Mouse (Mus musculus): ENCODE data around the gene Lefty1.
A peak's percentile ranks its signal among the peaks of the same experiment; 100 is the strongest.
"Not testable (repeated sequence)": the region's sequence is repeated elsewhere in the genome, so short reads cannot be mapped to it uniquely, and the experiment has no call there.

Lefty1 gene

DNA sequence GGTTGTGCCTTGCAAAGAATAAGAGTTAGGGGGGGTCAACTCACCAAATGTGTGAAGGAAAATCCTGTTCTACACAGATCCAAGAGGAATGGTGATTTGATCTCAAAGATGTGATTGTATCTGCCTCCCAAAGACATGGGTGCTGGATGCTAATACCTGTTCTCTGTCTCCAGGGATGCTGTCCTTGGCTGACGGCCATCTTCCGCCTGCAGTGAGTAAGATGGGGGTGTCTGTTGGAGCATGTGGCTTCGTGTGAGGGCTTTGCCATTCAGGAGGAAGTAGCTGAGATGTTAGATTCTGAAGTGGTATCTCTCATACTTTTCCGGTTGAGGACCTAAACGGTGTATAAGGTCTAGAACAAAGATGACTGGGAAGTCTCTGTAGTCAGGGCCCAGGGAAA, 18.0 kb downstream of the Lefty1 start:
- DNase-seq (ENCODE audit: low spot score in 2 of 2): no peak

DNA sequence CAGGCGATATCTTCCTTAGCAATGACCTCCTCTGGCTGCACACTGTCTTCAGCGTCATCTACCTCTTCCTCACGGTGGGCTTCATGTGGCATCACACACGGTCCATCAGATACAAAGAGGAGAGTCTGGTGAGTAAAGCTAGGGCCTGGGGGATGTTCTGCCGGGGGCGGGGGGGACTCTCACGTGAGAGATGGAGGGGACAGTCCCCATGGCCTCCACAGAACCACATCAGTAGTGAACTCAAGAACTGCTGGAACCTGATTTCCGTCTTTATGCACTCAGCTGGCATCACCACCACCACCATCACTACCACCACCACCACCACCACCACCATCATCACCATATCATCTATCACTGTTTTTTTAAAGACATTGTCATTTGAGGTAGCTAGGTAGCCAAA, 21.6 kb downstream of the Lefty1 start:
- DNase-seq (ENCODE audit: low spot score in 2 of 2): no peak

DNA sequence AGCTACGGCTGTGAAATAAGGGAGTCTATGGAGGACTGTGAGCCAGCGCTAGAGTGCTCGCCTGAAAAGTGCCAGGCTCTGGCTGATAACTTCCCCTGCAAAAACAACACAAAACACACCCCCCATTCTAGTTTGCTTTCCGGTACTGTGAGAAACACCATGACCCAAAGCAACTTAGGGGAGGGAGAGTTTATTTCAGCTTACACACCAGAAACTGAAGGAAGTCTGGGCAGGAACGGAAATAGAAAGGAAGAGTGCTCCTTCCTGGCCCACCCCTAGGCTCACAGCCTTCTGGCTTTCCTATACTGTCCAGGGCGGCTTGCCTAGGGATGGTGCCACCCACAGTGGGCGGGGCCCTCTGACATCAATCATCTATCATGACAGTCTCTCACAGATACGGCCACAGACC, 22.2 kb downstream of the Lefty1 start:
- no peak for DNase-seq (ENCODE audit: low spot score in 2 of 2)

DNA sequence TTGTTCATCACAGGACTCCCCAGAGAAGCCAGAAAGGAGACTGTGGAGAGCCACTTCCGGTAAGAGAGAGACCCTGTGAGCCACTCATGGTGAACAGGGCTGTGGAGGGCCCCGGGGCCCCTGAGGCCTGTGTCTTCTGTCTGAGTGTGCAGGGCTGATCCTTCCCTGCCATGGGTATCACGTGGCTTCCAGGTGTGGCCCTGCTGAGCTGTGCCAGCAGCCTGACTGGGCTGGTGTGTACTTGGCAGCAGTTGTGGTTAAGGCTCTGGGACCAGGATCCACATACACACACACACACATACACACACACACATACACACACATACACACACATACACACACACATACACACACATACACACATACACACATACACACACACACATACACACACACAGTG, 23.2 kb downstream of the Lefty1 start:
- no peak for DNase-seq (ENCODE audit: low spot score in 2 of 2)

DNA sequence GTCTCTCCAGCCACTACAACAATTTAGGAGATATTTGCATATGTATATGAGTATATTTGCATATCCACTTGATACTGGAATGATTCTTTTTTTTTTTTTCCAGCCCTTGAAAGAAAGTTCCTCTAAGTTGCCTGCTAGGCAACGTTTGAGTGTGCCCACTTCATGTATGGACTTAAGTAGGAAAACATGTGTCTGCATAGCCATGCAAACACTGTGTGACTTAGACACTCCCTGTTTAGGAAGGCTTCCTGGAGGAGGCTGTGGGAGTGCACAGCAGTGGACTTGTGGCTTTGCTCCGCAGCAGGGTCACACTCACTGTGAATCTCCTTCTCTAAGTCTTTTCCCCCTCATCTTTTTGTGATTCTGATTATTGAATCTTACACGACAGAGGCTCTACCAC, 24.0 kb downstream of the Lefty1 start:
- no peak for DNase-seq (ENCODE audit: low spot score in 2 of 2)

DNA sequence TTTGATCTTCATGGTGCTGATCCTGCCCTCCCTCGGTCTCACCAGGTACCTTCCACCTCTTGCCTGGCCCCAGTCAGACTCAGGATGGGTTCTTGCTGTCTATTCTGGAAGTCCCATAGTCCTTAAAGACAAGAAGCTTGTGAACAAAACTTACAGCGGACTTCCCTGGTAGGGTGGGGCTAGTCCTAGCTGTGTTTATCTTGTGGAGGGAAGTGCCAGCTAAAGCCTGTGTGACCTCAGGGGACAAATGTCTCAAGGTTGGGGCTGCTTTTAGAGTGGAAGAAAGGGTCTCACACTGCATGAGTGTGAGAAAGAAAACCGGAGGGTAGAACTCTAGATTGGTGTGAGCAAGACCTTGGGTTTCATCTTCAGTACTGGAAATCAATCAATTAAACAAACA, 31.0 kb downstream of the Lefty1 start:
- DNase-seq (ENCODE audit: low spot score in 2 of 2): no peak

DNA sequence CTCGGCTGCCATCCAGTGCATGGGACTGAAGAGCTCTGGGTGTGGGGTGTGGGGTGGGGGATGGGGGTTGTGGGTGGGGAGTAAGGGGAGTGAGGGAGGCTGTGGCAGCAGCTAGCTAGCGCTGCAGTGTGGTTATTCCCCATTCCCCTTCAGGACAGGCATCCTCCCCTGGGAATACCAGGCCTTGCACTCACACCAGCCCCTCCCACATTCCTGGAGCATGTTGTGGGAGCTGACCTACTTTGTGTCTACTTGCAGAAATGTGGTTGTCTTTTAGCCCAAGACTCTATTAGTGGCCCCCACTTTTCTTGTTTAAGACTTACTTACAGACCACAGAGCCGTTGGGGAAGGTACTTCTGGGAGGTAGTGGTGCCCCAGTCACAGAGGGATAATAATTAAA, 31.7 kb downstream of the Lefty1 start:
- no peak for DNase-seq (ENCODE audit: low spot score in 2 of 2)

DNA sequence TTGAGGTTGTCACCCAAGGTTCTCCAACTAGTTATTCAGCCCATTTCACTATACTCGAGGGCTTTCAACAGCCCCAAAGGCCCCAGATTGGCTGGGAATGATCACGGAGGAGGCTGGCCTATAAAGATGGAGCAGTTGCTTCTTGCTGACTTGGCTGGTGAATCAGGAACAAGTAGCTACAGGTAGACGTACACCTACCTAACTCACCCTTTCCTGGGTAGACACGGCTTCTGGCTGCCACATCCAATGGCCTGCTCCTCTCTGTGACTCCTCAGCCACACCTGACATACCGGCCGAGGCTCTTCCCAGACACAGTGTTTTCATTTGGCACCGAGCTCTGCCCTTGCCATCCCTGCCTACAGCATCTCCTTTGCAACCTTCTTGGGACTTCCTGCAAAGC, 32.4 kb downstream of the Lefty1 start:
- no peak for DNase-seq (ENCODE audit: low spot score in 2 of 2)

DNA sequence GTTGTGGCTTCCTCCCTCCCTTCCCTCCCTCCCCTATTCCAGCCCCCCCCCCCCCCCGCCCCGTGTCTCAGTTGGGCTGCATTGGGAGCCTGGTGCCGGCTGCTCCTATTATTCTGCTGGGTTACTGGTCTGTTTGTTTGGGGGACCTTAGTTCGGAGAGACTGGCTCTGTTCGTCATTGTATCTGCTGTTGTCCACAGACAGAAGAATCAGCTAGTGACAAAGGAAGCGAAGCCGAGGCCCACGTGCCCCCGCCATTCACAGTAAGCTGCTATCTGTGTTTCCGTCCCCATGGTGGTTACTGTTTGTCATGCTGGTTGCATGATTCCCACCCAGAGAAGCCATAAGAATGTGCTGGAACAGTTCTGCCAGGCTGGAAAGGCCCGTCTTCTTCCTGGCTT, 38.1 kb downstream of the Lefty1 start:
- DNase-seq (ENCODE audit: low spot score in 2 of 2): no peak

DNA sequence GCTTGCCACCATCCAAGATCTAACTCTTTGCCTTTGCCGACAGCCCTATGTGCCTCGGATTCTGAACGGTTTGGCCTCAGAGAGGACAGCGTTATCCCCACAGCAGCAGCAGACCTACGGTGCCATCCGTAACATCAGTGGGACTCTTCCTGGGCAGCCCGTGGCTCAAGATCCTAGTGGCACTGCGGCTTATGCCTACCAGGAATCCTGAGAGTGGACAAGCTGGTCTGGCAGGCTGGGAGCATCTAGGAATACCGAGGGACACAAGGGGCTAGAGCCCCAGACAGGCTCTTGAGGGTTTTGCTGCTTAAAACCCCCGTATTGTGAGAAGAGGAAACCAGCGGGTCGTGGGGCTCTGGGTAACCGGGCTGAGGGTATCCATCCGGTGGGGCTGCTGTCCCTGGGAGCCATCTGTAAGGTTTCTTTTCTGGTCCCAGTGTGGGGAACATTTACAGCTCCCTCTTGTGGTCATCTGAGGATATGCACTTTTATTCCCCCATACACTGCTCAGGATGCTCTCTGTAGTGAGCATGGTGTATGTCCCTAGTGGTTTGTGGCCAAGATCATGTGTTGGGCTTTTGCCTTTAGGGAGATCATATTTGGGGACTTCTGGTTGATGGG, 39.4 kb downstream of the Lefty1 start:
- DNase-seq (ENCODE audit: low spot score in 2 of 2): no peak

DNA sequence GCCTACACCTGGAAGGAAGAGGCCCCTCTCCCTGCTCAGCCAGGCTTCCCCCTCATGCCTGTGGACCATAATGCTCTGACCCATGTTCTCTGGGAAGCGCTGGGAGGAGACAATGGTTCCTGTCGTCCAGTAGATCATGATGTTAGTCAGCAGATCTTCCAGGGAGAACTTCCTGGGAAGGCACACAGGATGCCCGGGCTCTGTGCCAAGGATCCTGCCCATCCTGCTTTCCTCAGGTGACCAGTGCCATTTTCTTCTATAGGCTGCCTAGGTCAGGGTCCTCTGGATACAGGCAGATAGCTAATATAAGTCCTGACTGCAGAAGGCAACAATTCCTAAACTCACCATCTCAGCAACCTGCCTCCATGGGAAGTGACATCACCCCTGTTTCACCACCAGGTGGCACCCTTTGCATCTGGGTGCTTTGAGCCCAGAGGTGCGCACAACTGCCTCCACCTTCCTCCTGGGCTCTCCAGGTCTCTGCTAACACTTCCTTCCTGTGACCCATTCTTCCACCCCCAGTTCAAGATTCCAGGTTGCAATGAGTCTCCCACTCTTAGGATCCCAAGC, 41.4 kb downstream of the Lefty1 start:
- no peak for DNase-seq (ENCODE audit: low spot score in 2 of 2)

DNA sequence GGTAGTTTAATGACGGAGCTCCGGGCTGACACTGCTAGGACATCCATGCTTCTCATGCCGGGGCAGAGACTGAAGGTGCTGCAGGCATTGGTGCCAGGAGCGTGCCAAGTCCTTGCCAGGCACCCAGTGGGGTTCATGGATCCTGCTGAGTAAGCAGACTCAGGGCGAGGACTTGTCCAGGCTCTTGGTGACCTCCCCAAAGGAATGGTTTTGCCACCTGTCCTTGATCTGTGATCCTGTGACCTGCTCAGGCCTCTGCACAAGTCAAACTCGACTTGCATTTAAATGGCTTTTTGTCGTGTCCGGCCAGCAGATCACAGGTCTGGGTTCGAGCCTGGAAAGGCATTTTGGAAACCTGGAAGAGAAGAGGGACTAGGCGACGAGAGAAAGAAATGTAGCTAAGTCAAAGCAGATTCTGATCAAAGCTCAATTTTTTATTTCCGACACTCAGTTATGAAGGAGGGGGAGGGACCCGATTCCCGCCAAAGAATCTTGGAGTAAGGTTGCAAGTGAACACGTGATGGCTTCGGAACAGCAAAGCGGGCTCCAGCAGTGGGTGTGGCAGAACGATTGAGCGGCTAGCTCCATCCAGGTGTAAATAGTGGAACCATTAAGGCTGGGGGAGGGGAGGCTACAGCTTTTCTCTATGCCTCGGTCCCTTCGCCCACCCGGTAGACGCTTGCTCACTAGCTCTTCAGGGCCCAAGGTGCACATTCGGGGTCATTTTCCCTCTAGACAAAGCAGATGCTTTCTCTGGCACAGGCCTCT, 44.8 kb downstream of the Lefty1 start:
- no peak for DNase-seq (ENCODE audit: low spot score in 2 of 2)

DNA sequence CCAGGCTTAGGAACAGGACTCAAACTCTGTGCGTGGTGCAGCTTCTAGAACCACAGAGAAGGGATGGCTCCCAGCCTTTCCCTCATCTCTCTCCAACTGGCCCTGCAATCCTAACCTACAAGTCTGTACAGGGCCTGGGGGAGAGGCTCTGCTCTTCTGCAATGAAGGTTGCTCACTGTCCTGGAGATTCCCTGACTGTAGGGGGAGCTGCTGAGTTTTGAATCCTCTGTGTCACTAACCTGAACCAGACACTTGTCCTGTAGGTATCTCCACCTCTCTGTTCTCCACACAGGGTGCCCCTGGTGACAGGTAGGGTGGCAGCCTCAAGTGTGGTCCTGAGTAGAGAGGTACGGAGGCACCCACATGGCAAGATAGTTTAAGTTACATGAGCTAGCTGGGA, 45.6 kb downstream of the Lefty1 start:
- DNase-seq (ENCODE audit: low spot score in 2 of 2): no peak

DNA sequence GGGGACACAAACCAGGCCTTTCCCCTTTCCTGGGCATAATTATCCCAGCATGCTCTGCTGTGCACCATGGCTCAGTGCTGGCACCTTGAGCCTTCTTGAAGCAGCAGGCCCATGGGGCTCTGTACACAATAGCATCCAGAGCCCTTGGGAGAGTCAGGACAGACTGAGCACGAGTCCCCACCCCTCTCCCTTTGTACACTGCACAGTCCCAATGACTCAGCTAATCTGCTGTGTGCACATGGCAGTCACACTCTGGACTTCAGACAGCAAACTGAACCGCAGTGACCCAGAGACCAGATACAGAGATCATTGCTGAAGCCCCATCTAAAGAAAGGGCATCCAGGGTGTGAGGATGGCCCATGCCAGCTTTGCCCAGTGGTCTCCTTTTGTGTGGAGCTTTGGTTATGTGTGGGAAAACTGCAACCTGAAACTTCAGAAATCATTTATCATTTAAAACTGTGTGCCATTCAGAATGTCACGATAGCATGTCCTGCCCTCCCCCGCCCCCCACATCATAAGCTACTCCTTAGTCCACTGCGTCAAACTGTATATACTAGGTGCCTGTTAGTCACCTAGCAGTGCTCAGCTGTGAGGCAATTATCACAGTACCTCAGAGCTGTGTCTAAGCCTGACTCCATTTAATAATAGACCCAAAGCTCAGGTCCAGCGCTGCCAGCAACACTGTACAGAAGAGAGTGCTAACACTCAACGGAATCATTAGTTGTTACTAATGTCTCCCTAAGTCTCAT, 46.6 kb downstream of the Lefty1 start:
- not testable (repeated sequence) for DNase-seq (ENCODE audit: low spot score in 2 of 2)

DNA sequence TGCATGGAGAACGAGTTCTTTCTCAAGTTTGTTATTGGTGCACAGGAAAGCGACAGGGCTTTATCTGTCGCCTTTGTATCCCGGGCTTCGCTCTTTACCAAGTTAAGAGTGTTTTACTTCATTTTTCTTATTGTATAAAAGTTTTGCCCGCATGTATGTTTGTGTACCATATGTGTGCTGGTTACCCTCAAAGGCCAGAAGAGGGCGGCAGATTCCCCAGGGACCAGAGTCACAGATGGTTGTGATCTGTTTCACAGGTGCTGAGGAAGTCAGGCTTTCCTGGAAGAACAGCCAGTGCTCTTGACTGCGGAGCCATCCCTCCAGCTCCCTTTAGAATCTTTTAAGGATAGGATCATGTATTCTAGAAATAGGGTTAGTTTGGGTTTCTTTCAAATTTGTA, 51.9 kb downstream of the Lefty1 start:
- DNase-seq (ENCODE audit: low spot score in 2 of 2): no peak

DNA sequence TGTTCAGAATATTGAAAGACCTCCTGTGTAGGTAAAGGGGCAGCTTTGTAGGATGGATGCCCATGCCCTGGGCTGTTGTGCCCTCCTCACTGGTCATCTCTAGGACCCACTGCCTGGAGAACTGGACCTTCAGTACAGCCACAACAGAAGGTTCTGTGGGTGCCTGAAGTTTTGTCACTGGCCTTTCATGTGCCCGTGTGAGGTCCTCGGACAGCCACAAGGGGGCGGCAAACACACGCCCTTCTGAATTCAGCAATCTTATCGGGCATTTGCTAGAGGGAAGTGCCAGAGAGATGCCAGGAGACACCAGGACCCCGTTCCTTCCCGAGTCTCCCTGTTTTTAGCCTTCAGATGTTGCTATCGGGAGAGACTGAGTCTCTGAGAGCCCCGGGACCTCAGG, 52.9 kb downstream of the Lefty1 start:
- peak; percentile 38 to 76 for DNase-seq (ENCODE audit: low spot score in 2 of 2)

Measured in frontal cortex, postnatal 14 days (tissue).